Mouse (Mus musculus): ENCODE measurements around the gene Abcd3. TPM values are rescaled to one million over a fixed set of nuclear protein-coding genes. Genes with fewer than 3 reads are reported as not detected.

The Abcd3 gene
- polyA plus RNA-seq, 1 experiment from 2014 or later, result 47.2 TPM

- Histone ChIP-seq H3K27ac (ENCODE audit: poor library complexity, severe bottlenecking) (no peak overlapping the region), H3K36me3 (no peaks in the 10 kb centered on the region), H3K9me3 (replicated peaks) (0 out of 2 replicates have a peak, but pooled peaks cover 4% of the 10 kb centered on the region), H3K4me2 (no peak overlapping the region), H3K4me3 (no peak overlapping the region), H3K9ac (no peak overlapping the region), H3K4me1 (replicated peaks) (no peaks in the 10 kb centered on the region), H3K27me3 (replicated peaks) (no peaks in the 10 kb centered on the region)
- no peak for ATAC-seq (ENCODE audit: insufficient number of reproducible peaks, low FRiP score)
- 66% methylated on average over 7 of the region's 7 CpGs for WGBS
Observed at GRCm38 (mm10) chr3:121842306-121842860, 27.3 kb upstream of the Abcd3 start.

GRCm38 (mm10) chr3:121841412-121842014 lies 26.4 kb upstream of the Abcd3 start:
- WGBS, result 67% methylated on average over 9 of the region's 9 CpGs
- Histone ChIP-seq H3K9me3 (replicated peaks) (0 out of 2 replicates have a peak, but pooled peaks cover 4% of the 10 kb centered on the region), H3K4me2 (no peak overlapping the region), H3K4me1 (replicated peaks) (no peaks in the 10 kb centered on the region), H3K27ac (ENCODE audit: poor library complexity, severe bottlenecking) (no peak overlapping the region), H3K27me3 (replicated peaks) (no peaks in the 10 kb centered on the region), H3K36me3 (no peaks in the 10 kb centered on the region), H3K4me3 (no peak overlapping the region), H3K9ac (no peak overlapping the region)
- ATAC-seq (ENCODE audit: insufficient number of reproducible peaks, low FRiP score), result no peak

- 72% methylated on average over 8 of the region's 8 CpGs for WGBS
Observed at GRCm38 (mm10) chr3:121840351-121840750, 25.2 kb upstream of the Abcd3 start.

GRCm38 (mm10) chr3:121834732-121835131 lies 19.6 kb upstream of the Abcd3 start:
- 74% methylated on average over 2 of the region's 2 CpGs for WGBS

More at GRCm38 (mm10) chr3:121840351-121840750, 25.2 kb upstream of the Abcd3 start:
- Histone ChIP-seq H3K9ac (no peak overlapping the region), H3K4me1 (replicated peaks) (no peaks in the 10 kb centered on the region), H3K27ac (ENCODE audit: poor library complexity, severe bottlenecking) (no peak overlapping the region), H3K4me3 (no peak overlapping the region), H3K27me3 (replicated peaks) (no peaks in the 10 kb centered on the region), H3K4me2 (no peak overlapping the region), H3K36me3 (no peaks in the 10 kb centered on the region), H3K9me3 (replicated peaks) (0 out of 2 replicates have a peak, but pooled peaks cover 4% of the 10 kb centered on the region)
- ATAC-seq (ENCODE audit: insufficient number of reproducible peaks, low FRiP score), result no peak

GRCm38 (mm10) chr3:121834250-121834649 lies 19.1 kb upstream of the Abcd3 start:
- H3K4me2 ChIP-seq, result no peak overlapping the region
- no peak overlapping the region for H3K27ac ChIP-seq (ENCODE audit: poor library complexity, severe bottlenecking)
- H3K4me3 ChIP-seq, result no peak overlapping the region
- no peaks in the 10 kb centered on the region for H3K27me3 ChIP-seq (replicated peaks)
- H3K9me3 ChIP-seq (replicated peaks), result 0 out of 2 replicates have a peak, but pooled peaks cover 4% of the 10 kb centered on the region
- H3K9ac ChIP-seq, result no peak overlapping the region
- no peaks in the 10 kb centered on the region for H3K36me3 ChIP-seq
- no peaks in the 10 kb centered on the region for H3K4me1 ChIP-seq (replicated peaks)
- WGBS, result 72% methylated on average over 4 of the region's 4 CpGs
- ATAC-seq (ENCODE audit: insufficient number of reproducible peaks, low FRiP score), result no peak

More at GRCm38 (mm10) chr3:121834732-121835131, 19.6 kb upstream of the Abcd3 start:
- Histone ChIP-seq H3K4me1 (replicated peaks) (no peaks in the 10 kb centered on the region), H3K4me3 (no peak overlapping the region), H3K4me2 (no peak overlapping the region), H3K27ac (ENCODE audit: poor library complexity, severe bottlenecking) (no peak overlapping the region), H3K9me3 (replicated peaks) (0 out of 2 replicates have a peak, but pooled peaks cover 4% of the 10 kb centered on the region), H3K9ac (no peak overlapping the region), H3K36me3 (no peaks in the 10 kb centered on the region), H3K27me3 (replicated peaks) (no peaks in the 10 kb centered on the region)
- ATAC-seq (ENCODE audit: insufficient number of reproducible peaks, low FRiP score), result no peak

- Histone ChIP-seq H3K4me3 (no peak overlapping the region), H3K9me3 (replicated peaks) (peaks cover 2% of the 10 kb centered on the region; the same call in 1 of the 2 replicates), H3K4me1 (replicated peaks) (no peaks in the 10 kb centered on the region), H3K9ac (no peak overlapping the region), H3K27me3 (replicated peaks) (no peaks in the 10 kb centered on the region), H3K27ac (ENCODE audit: poor library complexity, severe bottlenecking) (no peak overlapping the region), H3K4me2 (no peak overlapping the region), H3K36me3 (no peaks in the 10 kb centered on the region)
- ATAC-seq (ENCODE audit: insufficient number of reproducible peaks, low FRiP score), result no peak
- 47% methylated on average over 1 of the region's 1 CpGs for WGBS
Observed at GRCm38 (mm10) chr3:121825092-121825491, 10.0 kb upstream of the Abcd3 start.

- ATAC-seq (ENCODE audit: insufficient number of reproducible peaks, low FRiP score), result no peak
- H3K36me3 ChIP-seq, result no peaks in the 10 kb centered on the region
- H3K27me3 ChIP-seq (replicated peaks), result no peaks in the 10 kb centered on the region
- H3K4me2 ChIP-seq, result no peak overlapping the region
- peaks cover 2% of the 10 kb centered on the region; the same call in 1 of the 2 replicates for H3K9me3 ChIP-seq (replicated peaks)
- no peak overlapping the region for H3K9ac ChIP-seq
- H3K27ac ChIP-seq (ENCODE audit: poor library complexity, severe bottlenecking), result no peak overlapping the region
- H3K4me1 ChIP-seq (replicated peaks), result no peaks in the 10 kb centered on the region
- WGBS, result 79% methylated on average over 1 of the region's 1 CpGs
- no peak overlapping the region for H3K4me3 ChIP-seq
Observed at GRCm38 (mm10) chr3:121824319-121824718, 9.2 kb upstream of the Abcd3 start.

GRCm38 (mm10) chr3:121822643-121823042 lies 7.5 kb upstream of the Abcd3 start:
- Histone ChIP-seq H3K9ac (no peak overlapping the region), H3K4me1 (replicated peaks) (no peaks in the 10 kb centered on the region), H3K36me3 (no peaks in the 10 kb centered on the region), H3K9me3 (replicated peaks) (no peaks in the 10 kb centered on the region), H3K4me2 (no peak overlapping the region), H3K27me3 (replicated peaks) (no peaks in the 10 kb centered on the region), H3K4me3 (no peak overlapping the region), H3K27ac (ENCODE audit: poor library complexity, severe bottlenecking) (no peak overlapping the region)
- ATAC-seq (ENCODE audit: insufficient number of reproducible peaks, low FRiP score), result no peak
- WGBS, result 91% methylated on average over 5 of the region's 5 CpGs

GRCm38 (mm10) chr3:121821559-121822143 lies 6.5 kb upstream of the Abcd3 start:
- no peak overlapping the region for H3K27ac ChIP-seq (ENCODE audit: poor library complexity, severe bottlenecking)
- no peaks in the 10 kb centered on the region for H3K36me3 ChIP-seq
- no peak for ATAC-seq (ENCODE audit: insufficient number of reproducible peaks, low FRiP score)
- 78% methylated on average over 8 of the region's 8 CpGs for WGBS
- no peak overlapping the region for H3K4me2 ChIP-seq
- no peaks in the 10 kb centered on the region for H3K4me1 ChIP-seq (replicated peaks)
- no peaks in the 10 kb centered on the region for H3K9me3 ChIP-seq (replicated peaks)
- H3K27me3 ChIP-seq (replicated peaks), result no peaks in the 10 kb centered on the region
- no peak overlapping the region for H3K4me3 ChIP-seq
- H3K9ac ChIP-seq, result no peak overlapping the region

- Histone ChIP-seq H3K27me3 (replicated peaks) (no peaks in the 10 kb centered on the region), H3K9ac (no peak overlapping the region), H3K4me1 (replicated peaks) (peaks cover 4% of the 10 kb centered on the region; the same call in 1 of the 2 replicates), H3K36me3 (no peaks in the 10 kb centered on the region), H3K4me3 (no peak overlapping the region), H3K27ac (ENCODE audit: poor library complexity, severe bottlenecking) (no peak overlapping the region), H3K9me3 (replicated peaks) (no peaks in the 10 kb centered on the region), H3K4me2 (no peak overlapping the region)
- WGBS, result 67% methylated on average over 3 of the region's 3 CpGs
- no peak for ATAC-seq (ENCODE audit: insufficient number of reproducible peaks, low FRiP score)
Observed at GRCm38 (mm10) chr3:121819693-121820200, 4.6 kb upstream of the Abcd3 start.

GRCm38 (mm10) chr3:121818736-121819396 lies 3.8 kb upstream of the Abcd3 start:
- Histone ChIP-seq H3K4me3 (no peak overlapping the region), H3K9ac (no peak overlapping the region), H3K27me3 (replicated peaks) (no peaks in the 10 kb centered on the region), H3K4me1 (replicated peaks) (peaks cover 4% of the 10 kb centered on the region; the same call in 1 of the 2 replicates), H3K4me2 (no peak overlapping the region), H3K9me3 (replicated peaks) (no peaks in the 10 kb centered on the region), H3K36me3 (no peaks in the 10 kb centered on the region), H3K27ac (ENCODE audit: poor library complexity, severe bottlenecking) (no peak overlapping the region)
- ATAC-seq (ENCODE audit: insufficient number of reproducible peaks, low FRiP score), result no peak
- 78% methylated on average over 10 of the region's 10 CpGs for WGBS

Measured in heart, embryonic 12.5 days (tissue).